Mouse (Mus musculus) left cerebral cortex, postnatal 10 days (tissue): ENCODE results near the gene 0610010K14Rik. TPM values are rescaled to one million over a fixed set of nuclear protein-coding genes. Genes with fewer than 3 reads are reported as not detected.
A peak's percentile ranks its signal among the peaks of the same experiment; 100 is the strongest.

Source experiments
- DNase-seq, 2 experiments: peaks; one replicate each; pipeline ENCODE4 v3.0.0; 2021 to 2022; ENCODE audit warnings: low spot score in 2 of 2, mixed read lengths in 1 of 2; ENCODE audit errors: extremely low spot score in 1 of 2
- intact Hi-C: fragments of 180-260 bp; cut with DNase I; formaldehyde crosslinking; loops from one replicate; pipeline ENCODE4 v1.15.1; 2025
- total RNA-seq, 2 experiments: library from RNA; stranded (reverse); gene quantifications; 2 replicates each; pipeline ENCODE4 v1.2.3; 2021

The 0610010K14Rik gene
- total RNA-seq, result 10 to 100 TPM; 53.7 to 54.1 TPM

DNA sequence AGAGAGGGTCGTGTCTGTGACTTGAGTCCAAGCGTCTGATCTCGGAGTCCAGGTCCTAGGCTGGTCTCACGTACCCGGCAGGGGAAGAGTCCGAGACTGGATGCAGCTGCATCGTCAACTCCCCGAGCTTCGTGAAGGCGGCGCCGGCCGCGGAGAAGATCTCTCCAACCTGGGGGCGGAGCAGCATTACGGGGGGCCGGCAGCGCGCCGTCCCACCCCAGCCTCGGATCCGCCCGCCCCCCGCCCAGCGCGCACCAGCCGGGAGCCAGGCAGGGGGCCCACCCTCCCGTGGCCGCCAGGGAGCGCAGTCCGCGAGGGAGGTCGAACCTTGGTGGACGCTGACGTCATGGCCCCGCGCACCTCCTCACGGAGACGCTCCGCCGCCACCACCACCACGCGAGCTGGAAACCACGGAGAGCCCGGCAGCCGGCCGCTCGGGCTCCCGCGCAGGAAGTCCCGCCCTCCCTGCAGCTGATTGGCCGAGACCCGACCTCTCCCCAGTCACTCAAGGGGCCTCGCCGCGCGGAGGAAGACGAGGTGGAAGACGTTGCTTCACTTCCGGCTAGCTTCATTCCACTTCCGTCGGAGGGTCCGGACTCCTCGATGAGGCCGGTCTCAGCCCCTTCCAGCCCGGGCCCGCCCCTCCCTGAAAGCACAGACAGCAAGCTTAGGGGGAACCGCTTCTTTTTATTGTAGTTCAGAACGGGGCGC lies at the start of gene 0610010K14Rik:
TSS of gene 0610010K14Rik (minus strand) at position 458 of the 711 bp plus-strand sequence.
- intact Hi-C loops, result no loop called here
- DNase-seq, result peak; percentile 98 to 99

DNA sequence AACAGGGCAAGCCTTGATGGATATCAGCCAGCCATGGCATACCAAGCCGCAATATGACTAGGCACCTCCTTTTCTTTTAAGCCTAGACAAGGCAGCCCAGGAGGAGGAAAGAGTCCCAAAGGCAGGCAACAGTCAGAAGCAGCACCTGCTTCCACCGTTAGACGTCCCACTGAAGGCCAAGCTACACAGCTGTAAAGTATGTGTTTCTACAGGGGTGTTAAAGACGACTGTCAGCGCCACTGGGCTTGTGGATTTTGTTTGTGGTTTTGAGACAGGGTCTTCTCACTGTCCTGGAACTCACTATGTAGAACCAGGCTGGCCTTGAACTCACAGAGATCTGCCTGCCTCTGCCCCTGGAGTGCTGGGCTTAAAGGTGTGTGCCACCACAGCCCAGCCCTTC lies 48.0 kb upstream of the 0610010K14Rik start:
- intact Hi-C loops, result no loop called here
- DNase-seq, result no peak

DNA sequence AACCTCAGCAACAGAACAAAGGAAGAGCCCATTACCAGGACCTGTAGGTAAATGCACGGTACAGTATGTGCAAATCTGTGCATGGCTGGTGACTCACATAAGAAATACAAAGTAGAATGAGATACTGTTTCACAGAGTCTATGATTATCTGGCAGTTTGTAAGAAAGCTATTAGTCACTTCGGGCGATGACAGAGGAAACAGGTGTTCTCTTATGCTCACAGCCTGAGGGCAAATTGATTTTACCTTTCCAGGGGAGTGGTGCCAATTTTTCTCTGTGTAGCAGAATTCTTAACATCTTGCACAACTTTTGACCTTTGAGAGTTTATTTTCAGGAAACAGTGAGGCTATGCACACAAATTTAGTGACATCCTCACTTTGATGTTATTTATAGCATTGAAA lies 47.0 kb upstream of the 0610010K14Rik start:
- DNase-seq, result no peak
- intact Hi-C loops, result no loop called here

DNA sequence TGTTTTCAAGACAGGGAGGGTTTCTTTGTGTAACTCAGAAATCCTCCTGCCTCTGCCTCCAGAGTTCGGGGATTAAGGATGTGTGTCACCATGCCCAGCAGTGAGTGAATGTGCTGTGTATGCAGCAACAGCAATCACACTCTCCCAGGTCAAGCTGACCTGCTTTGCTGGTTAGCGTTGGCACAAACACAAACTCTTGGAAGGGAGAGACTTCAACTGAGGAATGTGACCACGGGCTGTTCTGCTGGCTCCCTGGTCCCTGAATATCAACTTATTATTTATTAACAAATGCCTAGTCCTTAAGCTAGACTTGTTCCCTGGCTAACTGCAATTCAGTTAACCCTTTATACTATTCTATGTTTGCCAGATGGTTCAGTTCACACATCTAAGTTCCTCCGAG lies 46.0 kb upstream of the 0610010K14Rik start:
- intact Hi-C loops, result no loop called here
- no peak for DNase-seq

DNA sequence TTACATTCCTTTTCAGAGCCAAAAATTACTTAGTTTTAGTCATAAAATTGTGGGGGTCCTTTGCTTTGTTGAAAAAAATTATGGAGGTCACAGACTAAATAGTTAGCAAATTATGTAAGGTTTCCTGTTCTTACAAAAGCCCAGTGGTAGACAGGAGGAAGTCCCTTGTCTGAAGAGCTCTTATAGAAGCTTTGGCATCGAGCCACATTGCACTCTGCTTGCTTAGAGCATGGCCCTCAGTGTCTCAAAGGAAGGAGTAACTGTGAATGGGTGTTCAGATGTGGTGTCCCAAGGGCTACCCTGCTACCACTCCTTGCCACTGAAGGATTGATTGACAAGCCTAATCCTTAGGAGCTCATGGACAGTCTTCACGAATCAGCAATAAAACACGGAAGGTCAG lies 42.7 kb upstream of the 0610010K14Rik start:
- DNase-seq, result peak; percentile 8 to 68
- intact Hi-C loops, result no loop called here

DNA sequence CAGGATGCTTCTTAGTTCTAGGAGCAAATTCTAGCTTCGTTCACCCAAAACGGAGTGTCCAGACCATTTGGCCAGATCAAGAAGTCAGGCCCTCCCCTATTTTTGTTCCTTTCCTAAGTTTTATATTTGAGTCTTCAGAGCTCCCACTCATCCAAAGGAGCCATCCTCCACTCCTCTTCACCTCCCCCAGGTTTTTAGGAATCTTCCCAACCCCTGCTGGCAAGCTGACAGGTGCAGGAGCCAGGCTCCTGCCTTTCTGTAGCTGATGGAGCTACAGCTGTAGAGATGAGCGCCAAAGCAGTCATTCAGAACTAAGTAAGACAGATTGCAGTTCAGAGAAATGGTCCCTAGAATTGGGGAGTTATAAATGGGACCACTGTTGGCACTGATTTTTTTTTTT lies 41.2 kb upstream of the 0610010K14Rik start:
- no peak for DNase-seq
- intact Hi-C loops, result no loop called here

DNA sequence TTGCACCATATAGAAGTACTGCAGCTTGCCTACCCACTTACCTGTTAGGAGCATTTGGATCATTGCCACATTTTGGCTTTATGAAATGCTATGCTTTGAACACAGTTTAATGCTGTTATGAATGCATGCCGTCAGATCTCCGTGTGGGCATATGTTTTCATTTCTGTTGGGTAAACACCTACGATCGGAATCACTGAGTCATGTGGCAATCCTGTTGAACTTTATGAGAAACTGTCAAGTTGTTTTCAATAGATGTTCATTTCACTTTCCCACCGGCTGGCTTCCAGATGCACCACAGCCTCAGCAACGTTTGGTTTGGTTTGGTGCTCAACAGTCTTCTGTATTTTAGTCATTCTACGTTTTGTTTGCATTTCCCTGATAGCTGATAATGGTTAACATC lies 33.9 kb upstream of the 0610010K14Rik start:
- no peak for DNase-seq
- intact Hi-C loops, result no loop called here

DNA sequence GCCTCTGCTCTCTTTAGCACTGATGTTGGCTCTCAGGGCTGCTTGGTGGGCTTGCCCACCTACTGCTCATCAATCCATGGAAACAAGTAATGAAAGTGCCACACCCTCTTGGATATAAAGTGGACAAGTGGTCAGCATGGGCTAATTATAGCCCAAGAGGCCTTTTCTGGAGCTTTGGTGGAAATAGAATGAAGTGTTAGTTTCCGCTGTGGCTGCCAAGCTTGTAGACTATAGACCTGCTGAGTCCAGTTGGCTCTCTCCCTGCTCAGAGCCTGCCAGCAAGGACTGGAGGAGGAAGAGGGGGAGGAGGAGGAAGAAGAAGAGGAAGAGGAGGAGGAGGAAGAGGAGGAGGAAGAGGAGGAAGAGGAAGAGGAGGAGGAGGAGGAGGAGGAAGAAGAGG lies 28.7 kb upstream of the 0610010K14Rik start:
- intact Hi-C loops, result no loop called here
- DNase-seq, result no peak

DNA sequence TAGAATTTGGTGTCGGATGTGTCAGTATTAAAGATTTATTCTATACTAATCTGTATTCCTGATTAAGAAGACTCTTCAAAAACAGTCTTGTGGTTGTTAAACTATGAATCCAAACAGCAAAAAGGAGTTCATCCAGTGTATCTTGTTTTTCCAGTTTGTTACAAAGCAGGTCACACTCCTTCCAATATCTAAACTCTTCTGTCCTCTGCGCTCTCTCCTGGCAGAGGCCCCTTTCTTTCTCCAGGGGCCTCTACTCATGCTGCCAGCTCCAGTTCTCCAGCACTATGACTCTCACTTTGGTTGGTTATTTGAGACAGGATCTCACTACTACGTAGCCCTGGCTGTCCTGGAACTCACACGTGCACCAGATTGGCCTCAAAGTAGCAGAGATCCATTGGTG lies 28.1 kb upstream of the 0610010K14Rik start:
- intact Hi-C loops, result no loop called here

DNA sequence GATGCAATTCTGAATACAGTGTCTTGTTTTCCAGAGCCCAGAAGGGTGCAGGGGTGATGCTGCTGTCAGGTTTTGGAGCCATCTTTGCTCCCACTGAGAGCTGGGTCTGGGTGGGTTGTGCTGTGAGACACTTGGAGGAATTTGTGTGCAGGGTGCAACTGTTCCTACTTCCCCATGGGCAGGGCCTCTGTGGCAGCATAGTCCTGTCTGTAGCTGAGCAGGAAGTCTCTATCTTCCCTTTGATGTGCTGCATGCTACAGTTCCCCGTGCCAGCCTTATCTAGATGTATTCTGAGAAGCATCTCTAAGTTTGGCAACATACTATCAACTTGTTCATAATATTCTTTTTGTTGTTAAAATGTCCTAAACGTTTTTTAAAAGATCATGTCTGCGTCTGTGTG lies 27.5 kb upstream of the 0610010K14Rik start:
- no peak for DNase-seq
- intact Hi-C loops, result no loop called here

More for the DNA sequence above, 28.1 kb upstream of the 0610010K14Rik start:
- no peak for DNase-seq

DNA sequence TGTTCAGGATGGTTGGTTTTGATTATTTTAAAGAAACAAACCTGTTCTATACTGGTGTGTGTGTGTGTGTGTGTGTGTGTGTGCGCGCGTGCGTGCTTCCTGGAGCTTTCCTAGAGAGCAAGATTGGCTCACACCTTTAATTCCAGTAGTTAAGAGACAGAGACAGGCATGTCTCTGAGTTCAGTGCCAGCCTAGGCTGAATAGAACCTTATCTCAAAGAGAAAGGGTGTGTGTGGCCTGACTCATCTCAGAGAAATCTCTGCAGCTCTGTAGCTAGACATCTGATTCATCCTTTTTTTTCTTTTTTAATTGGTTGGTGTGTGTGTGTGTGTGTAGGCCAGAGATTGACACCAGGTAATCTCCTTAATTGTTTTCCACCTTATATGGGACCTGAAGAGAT lies 21.3 kb upstream of the 0610010K14Rik start:
- no peak for DNase-seq
- intact Hi-C loops, result no loop called here

DNA sequence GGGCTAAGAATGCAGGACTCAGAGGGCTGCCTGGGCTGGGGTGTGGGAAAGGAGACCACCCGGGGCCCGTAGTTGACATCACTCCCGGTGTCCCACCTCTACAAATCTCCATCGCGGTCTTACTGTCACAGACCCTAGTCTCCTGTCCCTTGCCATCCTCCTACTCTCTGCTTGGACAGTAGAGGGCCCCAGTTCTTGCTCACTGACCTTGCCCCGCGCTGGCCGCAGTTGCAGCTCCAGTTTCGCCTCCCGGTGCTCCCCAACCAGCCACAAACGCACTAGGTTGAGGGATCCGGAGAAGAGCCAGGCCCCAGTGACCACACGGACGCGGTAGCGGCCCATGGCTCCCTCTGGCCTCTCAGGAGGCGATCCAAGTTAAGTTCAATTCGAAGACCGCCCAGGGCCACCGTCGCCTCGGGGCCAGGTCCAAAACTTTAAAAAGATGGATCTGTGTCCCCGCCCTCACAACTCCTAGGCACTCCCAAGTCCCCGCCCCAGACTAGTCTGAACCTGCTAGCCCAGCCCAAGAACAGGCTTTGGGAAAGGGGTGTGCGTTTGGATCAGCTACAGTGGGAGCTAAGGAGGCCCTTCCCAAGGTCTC lies 17.3 kb upstream of the 0610010K14Rik start, which contains the start of gene Alox12:
TSS of gene Alox12 (minus strand) at position 423 of the 601 bp plus-strand sequence.
- intact Hi-C loops, result loop anchor here (2.0 kb wide), 1 partner anchor 54 kb away; no protein-coding TSS in a partner anchor
- peak in 1 of 2 experiments; percentile 56 for DNase-seq

DNA sequence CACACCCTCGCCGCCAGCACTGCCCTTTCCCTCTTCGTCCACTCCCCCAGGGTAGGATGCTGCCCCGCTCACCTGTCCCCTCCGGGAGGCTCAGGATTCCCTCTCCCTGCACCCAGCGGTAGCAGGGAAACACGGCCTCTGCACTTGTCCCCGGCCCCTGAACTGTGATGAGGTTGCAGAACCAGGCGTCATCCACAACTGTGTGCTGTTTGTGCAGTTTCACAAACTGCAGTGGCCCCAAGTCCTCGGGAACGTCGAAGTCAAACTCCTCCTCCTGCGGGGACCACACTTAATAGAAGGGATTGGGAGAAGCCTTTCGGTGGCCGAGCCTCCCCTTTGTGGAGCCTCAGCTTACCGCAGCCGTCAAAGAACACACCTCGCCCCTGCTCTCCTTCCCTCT lies 16.6 kb upstream of the 0610010K14Rik start:
- intact Hi-C loops, result loop anchor here (2.0 kb wide), 1 partner anchor 54 kb away; no protein-coding TSS in a partner anchor
- DNase-seq, result no peak

DNA sequence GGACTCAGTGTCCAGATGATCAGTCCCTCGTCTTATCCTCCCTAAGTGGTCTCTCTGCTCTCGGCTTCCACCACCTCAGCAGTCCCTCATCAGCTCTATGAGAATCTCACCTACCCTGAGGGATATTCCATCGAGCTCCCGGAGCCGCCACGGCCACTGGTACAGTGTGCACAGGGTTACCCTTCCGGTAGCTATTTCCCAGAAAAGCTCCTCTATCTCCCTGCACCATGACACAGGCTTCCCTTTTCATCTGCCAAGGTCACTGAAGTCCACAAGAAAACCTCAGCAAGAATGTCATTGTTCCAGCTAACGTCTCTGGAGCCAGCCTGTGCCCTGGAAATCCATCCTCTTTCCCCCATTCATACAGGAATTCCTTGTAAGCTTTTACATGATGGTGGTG lies 14.1 kb upstream of the 0610010K14Rik start:
- intact Hi-C loops, result no loop called here
- no peak for DNase-seq

DNA sequence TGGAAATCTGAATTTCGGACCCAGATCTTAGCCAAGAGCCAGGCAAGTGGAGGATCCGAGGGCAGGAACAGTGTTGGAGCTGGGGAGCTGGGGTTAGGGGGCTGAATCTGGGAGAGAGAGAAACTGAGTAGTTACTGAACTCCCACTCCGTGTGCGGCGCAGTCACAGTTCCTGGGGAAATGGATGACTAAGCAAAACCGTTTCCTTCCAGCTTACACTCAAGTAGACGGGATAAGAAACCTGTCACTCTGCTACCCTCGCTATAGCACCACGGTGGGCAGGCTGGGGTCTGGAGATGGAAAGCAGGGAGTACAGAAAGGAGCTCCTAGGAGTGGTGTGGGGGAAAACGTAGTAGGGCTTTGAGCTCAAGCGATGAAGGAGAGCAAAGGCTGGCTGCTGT lies 12.4 kb upstream of the 0610010K14Rik start:
- intact Hi-C loops, result no loop called here
- DNase-seq, result no peak

DNA sequence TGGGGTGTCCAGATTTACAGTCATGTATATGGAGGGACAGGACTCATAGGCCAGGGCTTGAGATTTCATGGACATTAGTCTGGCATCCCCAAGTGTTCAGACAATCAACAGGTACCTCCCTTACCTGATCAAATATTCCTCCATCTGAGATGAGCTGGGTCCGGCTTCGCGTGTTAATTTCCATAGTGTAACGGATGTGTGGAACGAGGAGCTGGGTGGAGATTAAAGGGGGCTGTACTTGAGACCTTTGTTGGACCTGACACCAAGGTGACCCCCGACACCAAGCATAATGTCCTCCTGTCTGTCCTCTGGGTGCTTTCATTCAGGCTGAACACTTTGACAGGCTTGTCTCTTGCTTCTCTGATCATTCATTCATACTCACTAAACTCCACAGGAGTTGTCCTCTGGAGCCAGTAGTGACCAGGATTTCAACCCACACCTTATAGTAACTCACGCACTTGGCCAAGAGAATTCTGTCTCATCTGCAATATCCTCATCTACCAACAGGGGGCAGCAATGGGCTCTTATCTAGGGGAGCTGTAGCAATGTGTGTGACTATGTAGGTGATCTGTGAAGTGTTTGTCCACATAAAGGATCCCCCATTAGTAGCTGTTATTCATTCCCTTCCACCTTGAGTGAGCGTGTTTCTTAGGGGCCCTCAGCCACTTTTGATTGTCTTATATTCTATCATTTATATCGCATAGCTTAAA lies 9.6 kb upstream of the 0610010K14Rik start:
- intact Hi-C loops, result no loop called here
- DNase-seq, result peak in 1 of 2 experiments; percentile 64

DNA sequence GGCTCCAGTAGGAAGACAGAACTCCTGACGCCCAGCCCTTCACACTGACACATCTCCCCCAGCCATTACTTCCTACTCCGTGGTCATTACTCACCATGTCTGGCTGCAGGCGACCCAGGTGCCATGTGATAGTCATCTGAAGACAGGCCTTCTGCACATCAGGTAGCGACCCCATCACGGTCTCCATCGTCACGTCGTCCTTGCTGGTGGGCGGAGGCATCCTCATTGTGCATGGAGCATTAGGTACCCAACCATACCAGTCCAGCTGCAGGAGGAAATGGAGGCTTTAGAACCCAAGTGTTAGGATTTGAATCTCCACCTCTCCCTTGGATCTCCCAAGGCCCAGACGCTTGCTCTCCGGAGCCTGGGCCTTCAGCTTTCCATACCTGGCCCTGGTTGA lies 4.9 kb upstream of the 0610010K14Rik start:
- DNase-seq, result no peak
- intact Hi-C loops, result no loop called here

DNA sequence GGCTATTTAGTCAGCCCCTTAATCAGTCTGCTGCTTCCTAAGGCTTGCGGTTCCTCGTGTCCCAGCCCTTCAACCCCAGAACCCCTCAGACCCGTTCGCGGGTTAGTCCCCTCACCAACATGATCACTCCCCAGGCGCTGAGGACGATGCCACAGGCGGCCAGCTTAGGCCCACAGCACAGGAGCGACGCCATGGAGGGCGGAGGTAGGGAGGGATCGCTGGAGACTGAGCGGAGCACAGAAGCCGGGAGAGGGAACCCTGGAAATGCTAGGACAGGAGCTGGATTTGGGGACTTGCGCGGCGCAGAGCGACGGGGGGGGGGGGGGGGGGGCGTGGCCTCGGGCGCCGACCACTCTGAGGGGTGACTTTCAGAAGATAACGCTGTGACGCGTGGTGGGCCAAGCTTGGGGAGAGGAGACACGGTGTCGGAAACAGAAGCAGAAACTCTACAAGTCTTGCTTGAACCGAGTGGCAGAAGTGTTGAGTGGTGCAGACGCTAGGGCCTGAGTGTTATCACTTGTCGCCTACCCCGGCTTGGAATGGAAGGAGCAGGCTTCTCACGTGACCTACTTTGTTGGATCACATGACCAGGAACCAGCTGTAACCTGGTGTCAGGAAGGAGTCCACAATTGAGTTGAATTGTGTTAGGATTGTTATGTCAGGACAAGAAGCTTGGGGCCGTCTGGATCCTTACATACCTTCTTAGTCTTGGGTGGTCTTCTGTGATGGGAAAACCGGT lies 2.0 kb upstream of the 0610010K14Rik start, which contains the start of the genes Gm21988 and Rnasek:
TSS of gene Gm21988 (minus strand) at position 290 of the 739 bp plus-strand sequence.
TSS of gene Rnasek (minus strand) at position 302 of the 739 bp plus-strand sequence.
- intact Hi-C loops, result no loop called here
- peak; percentile 80 to 83 for DNase-seq
